Mouse (Mus musculus): ENCODE results near the gene Id4. TPM values are rescaled to one million over a fixed set of nuclear protein-coding genes. Genes with fewer than 3 reads are reported as not detected.

The Id4 gene
- total RNA-seq, 1 experiment: 0.76 TPM

- no peaks in the 10 kb centered on the region for H3K9me3 ChIP-seq (ENCODE audit: control insufficient read depth, insufficient read depth, low read depth, low read length)
- H3K36me3 ChIP-seq (ENCODE audit: control insufficient read depth, insufficient read depth, low read length, poor library complexity, severe bottlenecking): no peaks in the 10 kb centered on the region
These were observed 15.6 kb upstream of the Id4 start for GRCm38 (mm10) chr13:48245235-48246012.

DNA sequence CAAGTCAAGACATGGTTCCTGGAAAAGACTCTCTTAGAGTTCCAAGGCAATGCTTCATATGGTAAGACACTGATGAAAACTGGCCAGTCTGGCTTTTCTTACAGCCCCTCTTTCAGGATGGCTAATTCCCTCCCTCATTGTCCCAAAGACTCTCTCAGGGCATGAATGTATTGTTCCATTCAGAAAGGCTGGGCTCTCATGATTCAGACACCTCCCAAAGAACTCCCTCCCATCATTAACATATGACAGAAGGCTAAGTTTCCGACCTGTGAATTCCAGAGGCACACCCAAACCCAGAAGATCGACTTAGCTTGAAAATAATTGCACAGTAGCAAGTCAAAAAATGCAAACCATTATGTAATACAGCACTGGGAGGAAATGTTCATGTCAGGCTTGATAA, 8.5 kb upstream of the Id4 start:
- no peaks in the 10 kb centered on the region for H3K36me3 ChIP-seq (ENCODE audit: control insufficient read depth, insufficient read depth, low read length, poor library complexity, severe bottlenecking)
- H3K9me3 ChIP-seq (ENCODE audit: control insufficient read depth, insufficient read depth, low read depth, low read length): no peaks in the 10 kb centered on the region
- no peak overlapping the region for H3K9ac ChIP-seq (ENCODE audit: insufficient read depth, low read depth, low read length, poor library complexity, severe bottlenecking)
- H3K4me1 ChIP-seq (ENCODE audit: control insufficient read depth in 2 of 2, insufficient read depth in 2 of 2, low read length in 2 of 2, poor library complexity in 1 of 2): peaks cover 8 to 10% of the 10 kb centered on the region in 2 experiments; a peak in 2 of 4 replicates
- in situ Hi-C loops (cut with MboI; ENCODE audit: low sequenced_read_pairs in 2 of 2, unreplicated experiment in 2 of 2): no loop called here
- TF ChIP-seq CHD2 (IDR thresholded peaks at IDR 0.05; ENCODE audit: low read depth, low read length) (peak; percentile 45; the same call in 1 of the 2 replicates), ZNF384 (IDR thresholded peaks at IDR 0.05; ENCODE audit: low read depth, low read length) (no peak)
- DNase-seq (ENCODE audit: low read depth, low spot score): peak; percentile 56
- no peak overlapping the region for H3K4me3 ChIP-seq (ENCODE audit: insufficient read depth in 1 of 2, low read depth in 1 of 2, low read length in 2 of 2, poor library complexity in 1 of 2, severe bottlenecking in 1 of 2)
- H3K27ac ChIP-seq (ENCODE audit: insufficient read depth, low read depth, low read length, poor library complexity, severe bottlenecking): peak overlapping the region; percentile 93; the same call in 1 of the 2 replicates

More at GRCm38 (mm10) chr13:48245235-48246012, 15.6 kb upstream of the Id4 start:
- peaks cover 6 to 11% of the 10 kb centered on the region in 2 experiments; a peak in 2 of 4 replicates for H3K4me1 ChIP-seq (ENCODE audit: control insufficient read depth in 2 of 2, insufficient read depth in 2 of 2, low read length in 2 of 2, poor library complexity in 1 of 2)
- in situ Hi-C loops (cut with MboI; ENCODE audit: low sequenced_read_pairs in 2 of 2, unreplicated experiment in 2 of 2): no loop called here
- TF ChIP-seq MAFK (IDR thresholded peaks at IDR 0.05; ENCODE audit: insufficient read depth, low read depth, low read length) (no peak), CHD2 (IDR thresholded peaks at IDR 0.05; ENCODE audit: low read depth, low read length) (no peak), ZC3H11A (IDR thresholded peaks at IDR 0.05; ENCODE audit: borderline replicate concordance, low read depth, low read length) (no peak), HCFC1 (IDR thresholded peaks at IDR 0.05; ENCODE audit: borderline replicate concordance, insufficient read depth, low read length) (no peak), ZNF384 (IDR thresholded peaks at IDR 0.05; ENCODE audit: low read depth, low read length) (no peak)
- H3K4me3 ChIP-seq (ENCODE audit: insufficient read depth in 1 of 2, low read depth in 1 of 2, low read length in 2 of 2, poor library complexity in 1 of 2, severe bottlenecking in 1 of 2): 0 out of 4 replicates have a peak overlapping the region, but pooled peaks of 1 of the 2 experiments have one; percentile 3
- H3K9ac ChIP-seq (ENCODE audit: insufficient read depth, low read depth, low read length, poor library complexity, severe bottlenecking): no peak overlapping the region
- DNase-seq (ENCODE audit: low read depth, low spot score): peak; percentile 56
- no peak overlapping the region for H3K27ac ChIP-seq (ENCODE audit: insufficient read depth, low read depth, low read length, poor library complexity, severe bottlenecking)

- Histone ChIP-seq H3K4me3 (ENCODE audit: insufficient read depth in 1 of 2, low read depth in 1 of 2, low read length in 2 of 2, poor library complexity in 1 of 2, severe bottlenecking in 1 of 2) (no peak overlapping the region), H3K27ac (ENCODE audit: insufficient read depth, low read depth, low read length, poor library complexity, severe bottlenecking) (no peak overlapping the region), H3K4me1 (ENCODE audit: control insufficient read depth in 2 of 2, insufficient read depth in 2 of 2, low read length in 2 of 2, poor library complexity in 1 of 2) (peaks cover 8 to 10% of the 10 kb centered on the region in 2 experiments; a peak in 2 of 4 replicates), H3K9me3 (ENCODE audit: control insufficient read depth, insufficient read depth, low read depth, low read length) (no peaks in the 10 kb centered on the region), H3K36me3 (ENCODE audit: control insufficient read depth, insufficient read depth, low read length, poor library complexity, severe bottlenecking) (no peaks in the 10 kb centered on the region), H3K9ac (ENCODE audit: insufficient read depth, low read depth, low read length, poor library complexity, severe bottlenecking) (no peak overlapping the region)
- TF ChIP-seq CHD2 (IDR thresholded peaks at IDR 0.05; ENCODE audit: low read depth, low read length) (no peak), HCFC1 (IDR thresholded peaks at IDR 0.05; ENCODE audit: borderline replicate concordance, insufficient read depth, low read length) (no peak), ZC3H11A (IDR thresholded peaks at IDR 0.05; ENCODE audit: borderline replicate concordance, low read depth, low read length) (no peak), MAFK (IDR thresholded peaks at IDR 0.05; ENCODE audit: insufficient read depth, low read depth, low read length) (no peak), ZNF384 (IDR thresholded peaks at IDR 0.05; ENCODE audit: low read depth, low read length) (no peak)
- in situ Hi-C loops (cut with MboI; ENCODE audit: low sequenced_read_pairs in 2 of 2, unreplicated experiment in 2 of 2): no loop called here
- no peak for DNase-seq (ENCODE audit: low read depth, low spot score)
These were observed 6.0 kb upstream of the Id4 start for GRCm38 (mm10) chr13:48255026-48255425.

DNA sequence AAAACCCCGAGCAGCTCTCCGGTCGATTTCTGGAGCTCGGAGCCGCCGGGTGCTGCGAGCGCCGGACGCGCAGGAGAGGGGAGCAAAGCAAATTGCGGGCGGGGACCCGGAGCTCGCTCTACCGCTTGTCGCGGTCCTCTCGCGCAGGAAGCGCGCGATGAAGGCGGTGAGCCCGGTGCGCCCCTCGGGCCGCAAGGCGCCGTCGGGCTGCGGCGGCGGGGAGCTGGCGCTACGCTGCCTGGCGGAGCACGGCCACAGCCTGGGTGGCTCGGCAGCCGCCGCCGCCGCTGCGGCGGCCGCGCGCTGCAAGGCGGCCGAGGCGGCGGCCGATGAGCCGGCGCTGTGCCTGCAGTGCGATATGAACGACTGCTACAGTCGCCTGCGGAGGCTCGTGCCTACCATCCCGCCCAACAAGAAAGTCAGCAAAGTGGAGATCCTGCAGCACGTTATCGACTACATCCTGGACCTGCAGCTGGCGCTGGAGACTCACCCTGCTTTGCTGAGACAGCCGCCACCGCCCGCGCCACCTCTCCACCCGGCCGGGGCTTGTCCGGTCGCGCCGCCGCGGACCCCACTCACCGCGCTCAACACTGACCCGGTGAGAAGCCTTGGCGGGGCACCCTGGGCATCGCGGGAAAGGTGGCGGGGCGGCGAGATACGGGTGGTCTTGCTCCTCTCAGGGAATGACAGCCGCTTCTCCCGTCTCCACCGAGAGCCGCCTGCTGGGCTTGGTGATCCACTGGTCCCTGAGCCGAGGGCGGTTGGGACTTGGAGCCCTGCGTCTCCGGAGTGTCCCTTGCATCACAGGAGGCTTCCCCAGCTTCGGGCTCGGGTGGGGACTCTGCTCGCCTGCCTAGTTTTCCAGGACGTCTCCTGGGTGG, 553 bp downstream of the Id4 start:
- in situ Hi-C loops (cut with MboI; ENCODE audit: low sequenced_read_pairs in 2 of 2, unreplicated experiment in 2 of 2): no loop called here
- TF ChIP-seq ZNF384 (IDR thresholded peaks at IDR 0.05; ENCODE audit: low read depth, low read length) (no peak), HCFC1 (IDR thresholded peaks at IDR 0.05; ENCODE audit: borderline replicate concordance, insufficient read depth, low read length) (no peak), CHD2 (IDR thresholded peaks at IDR 0.05; ENCODE audit: low read depth, low read length) (no peak), MAFK (IDR thresholded peaks at IDR 0.05; ENCODE audit: insufficient read depth, low read depth, low read length) (no peak), ZC3H11A (IDR thresholded peaks at IDR 0.05; ENCODE audit: borderline replicate concordance, low read depth, low read length) (no peak)
- H3K27ac ChIP-seq (ENCODE audit: insufficient read depth, low read depth, low read length, poor library complexity, severe bottlenecking): 0 out of 2 replicates have a peak overlapping the region, but pooled peaks have one; percentile 8

More for the DNA sequence above, 553 bp downstream of the Id4 start:
- H3K36me3 ChIP-seq (ENCODE audit: control insufficient read depth, insufficient read depth, low read length, poor library complexity, severe bottlenecking): no peaks in the 10 kb centered on the region
- peak overlapping the region; percentile 82 for H3K9ac ChIP-seq (ENCODE audit: insufficient read depth, low read depth, low read length, poor library complexity, severe bottlenecking)
- H3K9me3 ChIP-seq (ENCODE audit: control insufficient read depth, insufficient read depth, low read depth, low read length): no peaks in the 10 kb centered on the region
- H3K4me1 ChIP-seq (ENCODE audit: control insufficient read depth in 2 of 2, insufficient read depth in 2 of 2, low read length in 2 of 2, poor library complexity in 1 of 2): peaks cover 1 to 3% of the 10 kb centered on the region in 2 experiments; a peak in 2 of 4 replicates
- no peak for DNase-seq (ENCODE audit: low read depth, low spot score)
- H3K4me3 ChIP-seq (ENCODE audit: insufficient read depth in 1 of 2, low read depth in 1 of 2, low read length in 2 of 2, poor library complexity in 1 of 2, severe bottlenecking in 1 of 2): peak overlapping the region; percentile 84

Measured in ES-E14 (cell line).